Mouse (Mus musculus) cortical plate, adult 2 months (tissue): ENCODE results near the gene Naxe. TPM values are rescaled to one million over a fixed set of nuclear protein-coding genes. Genes with fewer than 3 reads are reported as not detected.

Experiments used
- H3K27ac ChIP-seq: fragments of 200-500 bp; 2 replicates; pipeline ENCODE4 v1.5.1; 2012; ENCODE audit warnings: low read length, control low read depth, inconsistent platforms; ENCODE audit not compliant: insufficient read depth
- H3K4me1 ChIP-seq: fragments of 200-500 bp; 2 replicates; pipeline ENCODE4 v1.6.1; 2011; ENCODE audit warnings: low read length; ENCODE audit not compliant: control insufficient read depth, insufficient read depth
- H3K4me3 ChIP-seq: fragments of 200-500 bp; 2 replicates; pipeline ENCODE4 v1.5.1; 2011; ENCODE audit warnings: mild to moderate bottlenecking, low read length, control low read depth; ENCODE audit not compliant: insufficient read depth
- CTCF ChIP-seq: fragments of 200-500 bp; IDR thresholded peaks from 2 replicates; pipeline ENCODE4 v1.5.1; 2011; ENCODE audit warnings: mild to moderate bottlenecking, control low read depth, low read length; ENCODE audit not compliant: insufficient read depth; ENCODE audit errors: extremely low read depth
- POLR2A ChIP-seq: fragments of 200-500 bp; IDR thresholded peaks from 2 replicates; pipeline ENCODE4 v1.6.1; 2011; ENCODE audit warnings: mild to moderate bottlenecking, low read length, control low read depth; ENCODE audit not compliant: insufficient read depth; ENCODE audit errors: extremely low read depth
- polyA plus RNA-seq: library from polyadenylated mRNA; depleted of rRNA; stranded (reverse); fragments of >200 nt; gene quantifications from 2 replicates; pipeline ENCODE4 v1.2.3, GENCODE M21; 2012

Gene Naxe
- polyA plus RNA-seq, 1 experiment: 93.2 TPM

DNA sequence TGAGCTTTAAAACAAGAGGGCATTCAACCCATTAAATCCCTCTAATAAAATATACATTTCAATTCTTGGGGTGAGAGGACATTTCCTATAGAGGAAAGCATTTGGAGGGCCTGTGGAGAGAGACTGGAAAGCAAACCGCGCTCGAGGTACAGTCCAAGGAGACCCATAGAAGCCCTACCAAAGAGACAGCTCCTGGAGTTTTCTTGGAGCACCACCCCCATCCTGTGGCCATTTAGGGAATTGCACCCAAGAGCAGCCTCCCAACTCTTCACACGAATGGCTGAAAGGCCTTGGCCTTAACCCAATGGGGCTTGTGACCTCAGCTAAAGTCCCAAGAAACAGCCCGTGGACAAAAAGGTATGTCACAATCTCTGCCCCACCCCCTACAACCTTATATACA, 13.5 kb upstream of the Naxe start:
- H3K27ac ChIP-seq: no peak overlapping the region
- no peak overlapping the region for H3K4me3 ChIP-seq
- H3K4me1 ChIP-seq: 0 out of 2 replicates have a peak, but pooled peaks cover 1% of the 10 kb centered on the region
- TF ChIP-seq POLR2A (no peak), CTCF (peak; percentile 96)

DNA sequence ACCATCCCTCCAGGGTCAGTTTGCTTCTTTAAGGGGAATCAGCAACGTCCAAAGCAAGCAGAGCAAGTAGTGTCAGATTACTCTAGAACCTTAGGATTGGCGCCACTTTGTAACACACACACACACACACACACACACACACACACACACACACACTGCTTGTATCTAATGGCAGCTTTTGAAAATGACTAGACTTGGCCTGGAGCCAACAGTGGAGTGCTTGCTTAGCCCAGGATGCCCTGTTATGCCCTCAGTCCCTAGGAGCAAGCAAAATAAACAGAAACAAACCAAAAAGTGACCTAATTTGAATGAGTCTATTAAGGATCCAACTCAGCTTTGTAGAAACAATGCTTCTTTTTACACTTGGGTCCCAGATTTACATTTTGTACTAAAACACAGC, 10.1 kb upstream of the Naxe start:
- Histone ChIP-seq H3K4me3 (no peak overlapping the region), H3K4me1 (0 out of 2 replicates have a peak, but pooled peaks cover 1% of the 10 kb centered on the region), H3K27ac (no peak overlapping the region)
- no peak for TF ChIP-seq CTCF
- TF ChIP-seq POLR2A: no peak

DNA sequence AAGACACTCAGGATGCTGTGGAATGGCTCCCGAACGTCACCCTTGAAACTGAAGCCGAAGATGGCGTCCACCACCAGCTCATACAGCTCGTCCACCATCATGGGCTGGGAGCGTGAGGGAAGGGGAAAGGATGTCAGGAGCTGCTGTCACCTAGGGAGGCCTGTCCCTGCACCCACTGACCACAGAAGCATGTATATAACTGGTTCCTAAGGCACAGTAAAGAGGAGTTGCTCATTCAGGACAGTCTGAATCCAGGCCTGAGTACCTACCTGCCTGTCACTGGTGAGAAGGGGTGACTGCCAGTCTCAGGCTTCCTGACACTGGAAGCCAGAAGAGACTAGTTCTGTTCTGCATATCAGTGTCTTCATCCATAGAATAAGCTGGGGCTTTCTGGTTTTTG, 1.3 kb downstream of the Naxe start:
- Histone ChIP-seq H3K27ac (no peak overlapping the region), H3K4me3 (no peak overlapping the region; the same call in 1 of the 2 replicates), H3K4me1 (peaks cover 2% of the 10 kb centered on the region; the same call in 1 of the 2 replicates)
- TF ChIP-seq CTCF (no peak), POLR2A (no peak)

DNA sequence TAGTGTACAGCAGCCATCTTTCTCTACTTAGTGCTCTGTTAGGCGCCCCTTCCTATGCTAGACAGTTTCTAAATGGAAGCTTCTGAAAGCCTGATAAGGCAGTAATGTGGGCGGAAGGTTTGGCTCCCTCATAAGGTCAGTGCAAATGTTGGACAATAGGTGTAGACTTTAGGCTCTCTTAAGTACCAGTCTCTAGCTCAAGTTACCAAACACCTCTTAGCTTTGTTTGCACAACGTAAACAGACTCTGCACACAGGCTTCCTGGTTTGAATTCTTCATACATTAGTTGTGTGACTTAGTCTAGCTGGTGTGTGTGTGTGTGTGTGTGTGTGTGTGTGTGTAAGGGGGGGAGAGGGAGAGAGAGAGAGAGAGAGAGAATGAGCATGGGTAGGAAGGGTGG, 8.8 kb downstream of the Naxe start:
- H3K4me3 ChIP-seq: no peak overlapping the region
- no peaks in the 10 kb centered on the region for H3K4me1 ChIP-seq
- no peak overlapping the region for H3K27ac ChIP-seq
- TF ChIP-seq CTCF (no peak), POLR2A (no peak)

GRCm38 (mm10) chr3:88042661-88043421, 15.5 kb downstream of the Naxe start, which contains the start of gene Gpatch4:
TSS of gene Gpatch4 (plus strand) at chr3:88043108.
- no peak within 1 kb of the TSS for H3K27ac ChIP-seq
- H3K4me3 ChIP-seq: peak within 1 kb of the TSS; percentile 47
- no peak for TF ChIP-seq CTCF
- peak; percentile 55 for TF ChIP-seq POLR2A
- no peaks in the 10 kb centered on the region for H3K4me1 ChIP-seq

DNA sequence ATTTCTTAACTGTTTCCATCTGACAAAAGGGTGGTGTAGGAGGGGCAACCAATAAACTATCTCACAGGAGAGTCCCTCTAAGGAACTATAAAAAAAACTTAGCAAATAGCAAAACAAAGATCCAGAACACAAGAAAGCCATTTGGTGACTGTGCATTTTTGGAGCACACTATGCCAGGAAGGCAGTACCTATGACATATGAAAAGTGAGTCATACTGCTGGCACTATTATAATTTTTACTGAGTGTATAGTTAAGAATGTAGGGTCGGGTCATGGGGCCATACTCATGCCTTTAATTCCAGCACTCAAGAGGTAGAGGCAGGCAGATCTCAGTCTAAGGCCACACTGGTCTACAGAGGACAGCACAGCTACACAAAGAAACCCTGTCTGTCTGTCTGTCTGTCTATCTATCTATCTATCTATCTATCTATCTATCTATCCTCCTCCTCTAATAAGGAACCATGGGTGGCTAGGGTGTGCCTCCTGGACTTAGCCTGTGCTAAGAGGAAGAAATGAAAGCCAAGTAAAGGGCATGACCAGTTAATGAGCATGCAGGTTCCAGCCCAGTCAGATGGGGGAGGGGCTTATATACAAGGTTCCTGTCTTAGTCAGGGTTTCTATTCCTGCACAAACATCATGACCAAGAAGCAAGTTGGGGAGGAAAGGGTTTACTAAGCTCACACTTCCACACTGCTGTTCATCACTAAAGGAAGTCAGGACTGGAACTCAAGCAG, 22.6 kb downstream of the Naxe start:
- no peak overlapping the region for H3K4me3 ChIP-seq
- TF ChIP-seq CTCF (no peak), POLR2A (no peak)
- H3K4me1 ChIP-seq: no peaks in the 10 kb centered on the region
- no peak overlapping the region for H3K27ac ChIP-seq

DNA sequence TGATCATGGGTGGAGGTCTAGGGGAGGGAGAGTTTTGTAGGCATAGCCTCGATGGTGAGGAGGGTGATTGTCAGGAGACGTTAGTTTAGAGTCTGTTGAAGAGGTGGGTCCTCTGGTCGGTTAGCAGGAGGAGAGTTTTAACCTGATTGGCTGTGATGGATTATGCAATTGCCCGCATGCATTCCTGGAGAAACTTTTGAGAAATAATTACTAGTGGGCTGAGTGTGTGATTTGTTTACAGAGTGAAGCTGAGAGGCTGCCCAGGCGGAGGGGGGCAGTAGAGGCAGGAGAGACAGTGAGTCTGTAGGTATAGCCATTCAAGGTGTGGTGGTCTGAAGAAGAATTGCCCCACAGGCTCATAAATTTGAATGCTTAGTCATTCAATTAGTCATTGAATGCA, 24.8 kb downstream of the Naxe start:
- no peak for TF ChIP-seq POLR2A
- TF ChIP-seq CTCF: no peak
- H3K4me3 ChIP-seq: no peak overlapping the region

GRCm38 (mm10) chr3:88030608-88031395, 27.5 kb downstream of the Naxe start:
- TF ChIP-seq POLR2A (0 out of 2 replicates have a peak, but pooled peaks have one; percentile 34), CTCF (no peak)
- Histone ChIP-seq H3K27ac (peak overlapping the region; percentile 89), H3K4me1 (no peaks in the 10 kb centered on the region), H3K4me3 (peak overlapping the region; percentile 24; the same call in 1 of the 2 replicates)

More for the DNA sequence above, 24.8 kb downstream of the Naxe start:
- Histone ChIP-seq H3K27ac (no peak overlapping the region), H3K4me1 (no peaks in the 10 kb centered on the region)

DNA sequence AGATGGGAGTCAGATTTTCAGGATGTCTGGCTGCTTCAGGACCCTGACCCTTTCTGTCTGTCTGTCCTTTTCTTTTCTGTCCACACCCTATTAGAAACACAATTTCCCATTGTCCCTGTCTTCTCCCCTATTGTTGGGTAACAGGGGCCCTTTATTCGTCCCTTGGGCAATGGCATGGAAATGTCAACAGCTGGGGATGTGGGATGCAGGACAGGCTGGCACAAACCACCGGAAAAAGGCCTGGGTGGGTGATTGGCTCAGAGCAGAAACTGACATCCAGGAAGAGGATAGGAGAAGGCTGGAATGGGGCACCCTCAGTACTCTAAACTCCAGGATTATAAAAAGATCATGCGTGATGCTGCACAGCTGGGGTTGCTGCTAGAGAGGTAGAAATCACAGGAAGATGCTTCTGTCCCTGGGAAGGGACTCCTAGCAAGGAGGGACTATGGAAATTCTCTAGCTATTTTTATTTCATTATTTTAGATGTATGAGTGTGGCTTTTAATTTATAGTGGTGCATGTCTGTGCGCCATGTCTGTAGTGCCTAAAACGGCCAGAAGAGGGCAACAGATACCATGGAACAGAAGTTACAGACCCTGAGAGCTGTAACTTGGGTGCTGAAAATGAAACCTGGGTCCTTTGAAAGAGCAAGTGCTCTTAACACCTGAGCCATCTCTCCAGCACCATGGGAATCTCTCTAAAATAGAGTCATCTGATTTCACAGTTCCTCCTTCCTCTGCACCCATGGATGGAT, 30.7 kb downstream of the Naxe start, which contains the start of gene Hapln2:
Hapln2 (minus strand) TSS at position 150 of the 753 bp plus-strand sequence.
- Histone ChIP-seq H3K4me1 (no peaks in the 10 kb centered on the region), H3K27ac (0 out of 2 replicates have a peak within 1 kb of the TSS, but pooled peaks have one; percentile 42), H3K4me3 (peak within 1 kb of the TSS; percentile 10; the same call in 1 of the 2 replicates)
- TF ChIP-seq POLR2A: no peak
- peak; percentile 29; the same call in 1 of the 2 replicates for TF ChIP-seq CTCF
